Mouse (Mus musculus) v-Abl transformed pro-B cells (cell line): ENCODE data around the gene Dad1.

Experiments
- in situ Hi-C, 2 experiments: fragments of 400-800 bp; cut with MboI; formaldehyde crosslinking; loops; one replicate each; pipeline ENCODE4 v1.15.1; 2025; ENCODE audit not compliant: unreplicated experiment in 2 of 2

Gene Dad1

DNA sequence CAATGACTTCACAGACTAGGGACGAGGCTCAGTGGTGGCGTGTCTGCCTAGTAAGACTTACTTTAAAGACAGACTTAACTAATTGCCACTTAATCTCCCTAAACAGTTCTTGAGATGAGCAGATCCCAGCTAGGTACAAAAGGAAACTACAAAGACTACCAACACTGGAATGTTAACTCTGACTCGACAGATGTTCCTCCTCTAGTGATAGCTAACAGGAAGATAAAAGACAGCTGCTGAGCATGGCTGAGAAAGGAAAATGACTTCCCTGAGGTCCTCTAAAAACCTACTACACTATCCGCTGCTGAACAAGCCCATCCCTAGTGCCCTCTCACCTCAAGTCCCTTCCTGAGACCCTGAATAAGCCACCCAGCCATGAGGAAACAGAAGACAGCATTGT, 3.8 kb downstream of the Dad1 start:
- in situ Hi-C loops, result no loop called here

DNA sequence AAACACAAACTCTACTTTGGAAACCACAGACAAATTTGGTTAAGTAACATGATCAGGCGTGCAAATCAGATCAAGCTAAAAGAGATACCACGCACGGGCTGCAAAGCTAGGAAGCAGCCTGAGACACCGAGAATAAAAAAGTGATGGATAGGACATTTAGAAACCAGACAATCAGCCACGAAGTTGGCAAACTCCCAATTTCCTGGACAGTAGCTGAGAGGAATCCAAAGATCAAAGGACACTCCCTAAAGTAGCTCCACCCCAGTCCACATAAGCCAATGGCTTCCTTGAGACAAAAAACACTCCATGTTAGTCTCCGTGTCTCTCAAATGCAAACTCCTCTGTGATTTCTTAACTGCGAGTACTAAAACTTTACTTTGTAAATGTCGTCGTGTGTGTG, 4.6 kb downstream of the Dad1 start:
- in situ Hi-C loops, result loop anchor here in 1 of 2 experiments (10.0 kb wide), 1 partner anchor 115 kb away; the partner anchor contains the start of gene Oxa1l

DNA sequence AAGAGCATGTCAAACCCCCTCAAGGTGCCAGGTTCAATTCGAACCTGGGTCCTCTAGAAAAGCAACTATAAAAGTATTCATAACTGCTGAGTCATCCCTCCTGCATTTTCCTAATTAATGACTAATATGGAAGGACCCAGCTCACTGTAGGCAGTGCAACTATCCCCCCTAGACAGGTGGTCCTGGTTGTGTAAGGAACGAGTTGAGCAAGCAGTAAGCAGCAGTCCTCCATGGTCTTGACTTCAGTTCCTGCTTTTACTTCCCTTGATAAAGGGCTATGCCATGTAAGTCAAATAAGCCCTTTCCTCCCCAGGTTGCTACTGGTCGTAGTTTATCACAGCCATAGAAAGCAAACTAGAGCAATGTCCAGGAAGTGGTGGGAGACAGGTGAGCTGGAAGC, 7.7 kb downstream of the Dad1 start:
- in situ Hi-C loops, result loop anchor here in 1 of 2 experiments (10.0 kb wide), 1 partner anchor 119 kb away; the partner anchor contains the start of gene Oxa1l

DNA sequence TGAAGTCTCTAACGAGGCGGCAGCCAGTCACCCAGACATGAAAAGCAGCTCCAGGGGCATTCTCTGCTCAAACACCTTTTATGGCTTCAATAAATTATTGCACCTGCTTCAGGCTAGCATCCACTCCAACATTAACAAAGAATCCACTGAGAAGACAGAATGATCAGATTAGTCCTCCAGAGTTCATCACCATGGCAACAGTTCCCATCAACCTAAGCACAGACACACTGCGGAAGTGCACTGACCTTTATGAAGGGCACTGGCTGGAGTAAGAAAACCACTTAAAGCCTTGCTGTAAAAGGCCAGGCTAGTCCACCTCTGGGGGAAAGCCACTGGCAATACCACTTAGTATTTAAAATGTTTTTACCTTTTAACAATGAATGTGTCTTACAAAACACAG, 9.7 kb downstream of the Dad1 start:
- in situ Hi-C loops, result loop anchor here in 1 of 2 experiments (10.0 kb wide), 1 partner anchor 121 kb away; the partner anchor contains the start of gene Oxa1l

DNA sequence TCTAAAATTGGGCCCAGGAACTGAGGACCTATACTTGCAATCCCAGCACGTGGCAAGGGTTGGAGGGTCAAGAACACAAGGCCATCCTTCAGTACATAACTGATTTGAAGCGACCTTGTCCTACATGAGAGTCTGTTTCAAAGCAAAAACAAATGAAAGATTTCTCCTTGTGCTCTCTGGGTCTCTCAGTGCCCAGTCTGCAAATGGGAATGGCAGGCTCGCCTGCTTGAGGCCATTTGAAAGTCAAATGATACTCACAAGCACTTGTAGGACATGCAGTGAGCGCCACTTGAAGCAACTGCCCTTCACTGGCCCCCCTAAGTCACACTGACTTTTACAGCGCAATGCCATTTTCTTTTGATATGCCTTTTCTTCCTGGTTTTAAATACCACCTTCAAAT, 13.4 kb downstream of the Dad1 start:
- in situ Hi-C loops, result loop anchor here in 1 of 2 experiments (10.0 kb wide), 1 partner anchor 124 kb away; the partner anchor contains the start of gene Oxa1l

DNA sequence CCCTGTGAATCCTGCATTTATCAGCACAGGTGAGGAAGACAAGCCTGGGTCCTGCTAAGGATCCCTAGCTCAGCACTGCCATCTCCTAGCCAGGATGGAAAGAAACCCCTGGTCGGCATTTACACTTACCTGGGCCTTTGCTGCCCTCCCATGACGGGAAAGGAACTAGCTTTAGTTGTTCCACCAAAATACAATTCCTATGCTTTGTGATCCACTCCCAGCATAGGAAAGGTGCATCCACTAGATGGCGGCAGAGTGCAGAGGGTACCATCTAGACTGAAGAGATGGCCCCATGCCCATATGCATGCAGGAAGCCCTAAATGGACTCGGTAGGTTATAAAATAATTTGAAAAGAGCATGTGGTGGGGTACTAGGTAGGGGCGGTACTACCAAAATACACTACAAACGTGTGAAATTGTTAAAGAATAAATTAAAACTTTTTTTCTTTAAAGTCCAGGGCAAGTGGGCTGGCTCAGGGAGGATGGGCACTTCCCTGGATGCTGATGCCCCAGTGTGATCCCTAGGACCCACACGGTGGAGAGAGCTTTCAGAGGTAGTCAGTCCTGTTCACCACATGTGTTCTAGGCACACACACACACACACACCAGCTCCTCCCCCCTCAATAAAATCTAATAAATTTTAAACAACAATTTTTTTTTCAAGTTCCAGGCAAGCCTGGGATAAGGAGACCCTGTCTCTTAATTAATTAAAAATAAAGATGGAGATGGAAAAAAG, 14.7 kb downstream of the Dad1 start:
- in situ Hi-C loops, result loop anchor here in 1 of 2 experiments (5.0 to 10.0 kb wide), 2 partner anchors 176 to 218 kb away; partner anchors contain the start of gene Slc7a7

DNA sequence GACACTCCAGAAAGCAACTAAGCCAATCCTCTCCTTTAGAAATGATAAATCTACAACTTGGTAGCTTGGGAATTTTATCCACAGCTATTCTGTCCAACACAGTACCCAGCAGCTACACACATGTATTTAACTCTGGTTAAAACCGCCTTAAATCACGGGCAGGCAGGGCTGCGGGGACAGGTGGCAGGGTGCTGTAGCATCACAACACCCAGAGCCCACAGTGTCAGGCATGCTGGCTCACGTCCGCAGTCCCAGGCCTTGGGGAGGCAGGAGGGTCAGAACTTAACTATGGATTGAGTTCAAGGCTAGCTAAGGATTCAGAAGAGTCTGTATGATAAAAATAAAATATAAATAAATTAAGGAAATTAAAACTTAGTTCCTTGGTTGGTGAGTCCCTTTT, 17.0 kb downstream of the Dad1 start:
- in situ Hi-C loops, result loop anchor here in 1 of 2 experiments (5.0 to 10.0 kb wide), 2 partner anchors 178 to 220 kb away; partner anchors contain the start of gene Slc7a7

DNA sequence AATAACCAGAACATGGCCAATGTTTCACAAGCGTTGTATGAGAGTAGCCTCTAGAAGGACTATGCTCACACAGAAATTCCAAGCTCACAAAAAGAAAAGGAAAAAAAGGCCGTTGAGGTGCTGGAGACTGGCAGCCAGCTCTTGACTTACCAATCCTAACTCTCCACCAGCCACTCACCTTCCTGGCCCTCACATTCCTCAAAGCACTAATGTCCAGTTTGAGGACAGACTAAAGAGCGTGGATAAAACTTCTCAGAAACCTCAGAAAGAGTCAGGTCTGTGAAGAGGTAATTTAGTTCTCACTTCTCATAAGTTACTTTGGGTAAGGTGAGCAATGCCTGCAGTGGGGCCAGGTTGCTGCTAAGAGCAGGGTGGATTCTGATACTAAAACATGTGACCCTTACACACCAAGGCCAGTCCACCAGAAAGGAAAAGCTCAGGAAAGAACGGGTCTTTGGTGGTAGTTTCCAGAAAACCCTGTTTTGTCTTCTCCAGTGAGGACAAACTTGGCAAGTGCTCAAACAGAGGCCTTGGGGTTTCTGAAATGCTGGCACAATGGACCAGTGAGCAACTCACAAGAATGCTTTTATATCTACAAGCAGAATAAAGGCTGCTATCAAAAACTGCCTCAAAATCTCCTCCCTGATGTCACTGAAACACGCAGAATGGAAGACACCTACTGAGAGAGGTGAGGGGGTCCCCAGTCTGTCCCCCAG, 17.9 kb downstream of the Dad1 start:
- in situ Hi-C loops, result loop anchor here in 1 of 2 experiments (5.0 to 10.0 kb wide), 2 partner anchors 179 to 221 kb away; partner anchors contain the start of gene Slc7a7

DNA sequence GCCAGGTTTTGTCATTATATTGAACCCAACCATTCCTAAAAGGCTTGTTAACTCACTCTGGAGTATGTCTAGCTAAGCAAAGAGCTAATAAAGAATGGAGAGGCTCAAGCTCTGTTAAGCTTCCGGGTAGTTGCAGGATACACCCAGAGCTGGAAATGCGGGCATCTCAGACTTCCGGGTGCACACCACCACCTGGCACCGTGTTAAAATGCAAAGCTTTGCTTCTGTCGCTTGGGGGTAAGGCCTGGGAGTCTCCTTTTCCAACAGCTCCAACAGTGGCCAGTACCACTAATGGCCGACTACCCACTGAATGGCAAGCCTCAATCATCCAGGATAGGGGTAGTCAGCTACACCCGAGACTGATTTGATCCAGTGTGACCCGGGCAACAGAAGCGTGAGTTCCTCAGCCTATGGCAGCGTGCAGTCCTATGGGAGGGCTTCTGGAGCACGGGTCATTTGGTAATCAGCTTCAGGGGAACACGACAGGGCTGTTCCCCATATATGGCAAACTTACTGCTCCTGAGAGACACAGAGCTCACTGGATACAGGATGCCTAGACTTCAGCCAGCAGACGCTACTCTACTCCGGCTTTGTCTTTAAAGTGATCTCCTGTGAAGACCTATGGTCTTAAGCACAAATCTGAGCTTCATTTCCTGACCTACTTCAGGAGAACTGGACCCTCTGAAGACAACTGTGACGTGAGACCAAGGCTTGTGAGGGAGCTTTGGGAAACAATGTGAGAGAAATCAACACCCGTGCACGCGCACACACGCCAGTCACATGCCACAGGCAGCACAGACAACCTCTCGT, 19.5 kb downstream of the Dad1 start:
- in situ Hi-C loops, result loop anchor here (5.0 to 10.0 kb wide), 3 partner anchors 180 to 223 kb away; partner anchors contain the start of gene Slc7a7 (in 1 of the 2)

DNA sequence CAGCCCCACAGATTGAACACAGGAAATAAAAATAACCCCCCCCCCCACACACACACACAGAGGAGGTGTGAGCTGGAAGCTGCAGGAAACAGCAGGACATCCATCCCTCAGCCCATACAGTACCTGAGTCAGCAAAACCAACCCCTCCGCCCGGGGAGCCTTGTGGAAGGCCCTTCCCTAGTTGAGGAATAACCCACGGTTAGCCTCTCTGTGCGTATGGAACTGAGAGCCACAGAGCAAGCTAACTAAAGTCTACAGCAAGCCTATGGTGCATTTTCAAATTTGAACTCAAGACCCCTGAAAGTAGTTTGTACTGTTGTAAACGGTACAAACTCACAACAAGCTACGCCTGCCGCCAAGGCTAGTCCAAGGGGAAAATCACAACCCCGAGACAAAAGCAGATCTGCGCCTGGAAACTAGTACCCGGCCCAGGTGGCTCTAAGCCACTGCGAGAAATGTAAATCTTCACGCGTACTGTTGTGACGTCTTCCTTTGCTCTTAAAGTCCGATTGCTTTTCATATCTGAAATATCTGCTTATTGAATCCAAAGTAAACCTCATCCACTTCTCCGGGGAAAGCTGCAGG, 20.3 kb downstream of the Dad1 start:
- in situ Hi-C loops, result loop anchor here (5.0 to 10.0 kb wide), 2 partner anchors 181 to 214 kb away; partner anchors contain the start of gene Slc7a7 (in 1 of the 2)

DNA sequence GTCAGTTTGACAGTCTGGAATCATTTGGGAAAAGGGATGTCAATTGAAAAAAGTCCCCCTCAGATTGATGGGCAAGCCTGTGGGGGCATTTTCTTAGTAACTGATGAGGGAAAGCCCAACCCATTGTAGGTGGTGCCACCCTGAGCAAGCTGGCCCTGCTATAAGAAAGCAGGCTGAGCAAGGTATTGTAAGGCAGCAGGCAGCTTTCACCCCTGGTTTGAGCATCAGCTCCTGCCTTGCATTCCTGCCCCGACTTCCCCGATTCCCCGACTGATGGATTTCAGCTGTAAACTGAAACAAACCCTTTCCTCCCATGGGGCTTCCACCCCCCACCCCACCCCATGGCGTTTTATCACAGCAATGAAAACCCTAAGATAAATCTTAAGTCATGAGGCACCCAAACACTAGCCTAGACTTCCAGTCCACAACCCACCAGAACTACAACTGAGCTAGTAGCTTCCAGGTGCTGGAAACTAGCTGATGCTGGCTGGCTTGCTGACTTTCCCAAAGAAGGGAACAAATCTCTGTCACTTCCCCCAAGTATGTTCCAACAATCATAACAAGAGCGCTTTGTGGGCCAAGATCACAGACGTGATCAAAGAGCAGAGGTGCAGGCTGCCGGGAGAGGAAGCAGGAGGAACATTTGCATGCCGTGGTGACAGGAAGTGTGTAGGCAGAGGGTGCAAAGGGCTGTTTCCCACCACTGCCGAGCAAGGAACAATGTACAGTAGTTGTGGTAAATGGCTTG, 20.9 kb downstream of the Dad1 start:
- in situ Hi-C loops, result loop anchor here (5.0 to 10.0 kb wide), 2 partner anchors 182 to 214 kb away; partner anchors contain the start of gene Slc7a7 (in 1 of the 2)

DNA sequence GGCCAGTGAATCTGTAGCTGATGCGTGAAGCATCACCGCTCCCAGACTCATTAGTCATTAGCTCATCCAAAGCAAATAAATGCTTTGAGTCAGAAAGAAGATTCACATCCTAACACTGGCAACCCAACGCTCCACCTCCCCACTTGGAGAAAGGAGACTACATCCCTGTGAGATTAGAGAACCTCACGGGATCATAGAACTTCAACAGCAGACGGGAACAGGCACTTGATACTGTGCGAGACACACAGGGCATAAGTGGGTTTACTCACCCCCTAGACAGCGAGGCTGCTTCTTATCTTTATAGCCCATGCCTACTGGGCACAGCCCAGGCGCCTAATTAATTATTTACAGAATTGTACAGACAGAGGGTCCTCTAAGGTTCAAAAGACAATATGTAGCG, 21.8 kb downstream of the Dad1 start:
- in situ Hi-C loops, result loop anchor here (5.0 to 10.0 kb wide), 2 partner anchors 183 to 215 kb away; partner anchors contain the start of gene Slc7a7 (in 1 of the 2)

DNA sequence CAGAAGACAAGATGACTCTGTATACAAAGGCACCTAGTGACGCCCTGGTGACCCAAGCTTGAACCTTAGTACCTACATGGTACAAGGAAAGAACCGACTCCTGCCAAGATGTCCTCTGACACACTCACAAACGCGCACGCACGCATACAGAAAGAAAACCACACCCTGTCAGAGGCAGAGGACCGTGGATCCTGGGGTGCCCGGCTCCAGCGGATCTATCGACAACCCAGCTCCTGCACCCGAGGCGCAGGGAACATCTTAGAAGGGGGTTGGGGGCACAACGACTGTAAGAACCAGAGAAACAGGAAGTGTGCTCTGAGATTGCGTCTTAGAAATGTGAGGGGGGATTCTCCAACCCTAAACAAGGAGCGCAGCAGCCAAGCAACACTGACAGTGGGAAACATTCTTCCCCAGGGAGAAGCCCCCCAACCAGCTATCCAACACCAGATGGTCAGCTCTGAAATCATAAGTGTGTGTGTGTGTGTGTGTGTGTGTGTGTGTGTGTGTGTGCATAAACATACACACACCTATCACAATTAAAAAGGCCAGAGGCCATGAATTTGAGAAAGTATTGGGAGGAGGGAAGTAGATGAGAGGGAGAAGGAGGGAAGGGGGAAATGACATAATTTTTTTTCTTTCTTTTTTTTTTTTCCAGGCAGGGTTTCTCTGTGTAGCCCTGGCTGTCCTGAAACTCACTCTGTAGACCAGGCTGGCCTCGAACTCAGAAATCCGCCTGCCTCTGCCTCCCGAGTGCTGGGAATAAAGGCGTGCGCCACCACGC, 22.5 kb downstream of the Dad1 start:
- in situ Hi-C loops, result loop anchor here (5.0 to 10.0 kb wide), 2 partner anchors 183 to 216 kb away; partner anchors contain the start of gene Slc7a7 (in 1 of the 2)

DNA sequence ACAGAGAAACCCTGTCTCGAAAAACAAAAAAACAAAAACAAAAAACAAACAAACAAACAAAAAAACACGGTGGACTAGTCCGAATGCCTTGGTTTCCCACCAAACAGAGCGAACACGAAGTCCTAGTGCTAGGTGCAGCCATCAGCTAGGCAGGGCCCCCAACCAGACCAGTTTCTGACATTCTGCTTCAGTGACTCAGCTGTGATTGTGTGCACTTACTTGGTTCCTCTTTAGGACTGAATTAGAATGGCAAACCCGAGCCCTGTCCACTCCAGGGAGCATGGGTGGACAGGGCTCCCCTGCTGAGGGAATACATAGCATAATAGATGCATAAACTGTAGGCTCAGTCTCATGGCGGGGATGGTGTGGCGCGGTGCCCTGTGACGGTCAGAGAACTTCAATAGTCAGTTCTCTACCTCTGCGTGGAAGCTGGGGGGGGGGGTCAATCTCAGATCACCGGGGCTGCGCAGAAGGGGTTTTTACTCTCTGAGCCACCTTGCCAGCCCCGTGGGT, 23.2 kb downstream of the Dad1 start:
- in situ Hi-C loops, result loop anchor here (5.0 to 10.0 kb wide), 2 partner anchors 184 to 217 kb away; partner anchors contain the start of gene Slc7a7 (in 1 of the 2)

DNA sequence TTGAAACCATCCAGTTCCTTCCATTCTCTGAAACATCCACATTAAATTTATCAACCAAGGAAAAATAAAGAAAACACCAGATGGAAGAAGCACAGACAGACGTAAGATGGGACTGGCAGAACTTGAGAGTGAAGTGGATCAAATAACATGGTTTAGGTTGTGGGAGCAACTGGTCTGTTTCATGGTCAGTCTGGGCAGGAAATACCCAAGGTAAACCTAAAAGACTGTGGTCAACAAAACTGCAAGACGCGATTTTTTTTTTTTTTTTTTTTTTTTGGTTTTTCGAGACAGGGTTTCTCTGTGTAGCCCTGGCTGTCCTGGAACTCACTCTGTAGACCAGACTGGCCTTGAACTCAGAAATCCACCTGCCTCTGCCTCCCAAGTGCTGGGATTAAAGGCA, 24.1 kb downstream of the Dad1 start:
- in situ Hi-C loops, result loop anchor here (5.0 to 10.0 kb wide), 7 partner anchors 97 to 475 kb away; partner anchors contain the start of gene Slc7a7 (in 1 of the 2)

DNA sequence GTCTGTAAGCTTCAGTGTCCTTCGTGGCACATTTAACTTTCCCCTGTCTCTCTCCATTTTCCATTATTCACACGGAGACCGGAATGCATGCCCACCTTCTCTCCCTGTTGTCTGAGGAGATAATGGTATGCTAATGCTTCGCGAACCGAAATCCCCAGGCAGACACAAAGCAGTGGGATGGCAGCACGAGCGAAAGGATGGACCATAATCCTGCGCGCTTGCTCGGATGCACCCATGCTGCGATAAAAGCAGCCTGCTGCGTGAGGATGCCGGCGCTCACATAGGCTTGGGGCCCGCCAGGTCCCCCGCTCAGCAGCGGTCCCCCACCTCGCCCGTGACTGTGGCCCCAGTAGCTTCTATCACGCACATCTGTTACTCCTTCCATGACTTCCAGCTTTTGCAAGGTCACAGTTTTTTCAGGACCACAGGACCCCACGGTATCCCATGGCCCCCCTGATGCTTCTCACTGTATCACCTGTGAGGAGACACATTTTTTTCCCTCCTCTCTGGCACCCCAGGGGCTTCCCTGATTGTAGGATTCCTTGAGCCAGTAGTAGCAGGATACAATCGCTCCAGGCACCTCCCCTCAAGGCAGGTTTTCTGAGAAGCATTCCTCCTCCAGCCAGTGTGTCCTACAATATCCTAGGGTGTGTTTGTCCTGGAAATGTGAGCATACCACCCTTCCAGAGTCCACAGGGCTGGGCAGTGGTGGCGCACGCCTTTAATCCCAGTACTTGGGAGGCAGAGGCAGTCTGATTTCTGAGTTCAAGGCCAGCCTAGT, 24.8 kb downstream of the Dad1 start:
- in situ Hi-C loops, result loop anchor here (5.0 to 10.0 kb wide), 5 partner anchors 98 to 476 kb away; no protein-coding TSS in a partner anchor

DNA sequence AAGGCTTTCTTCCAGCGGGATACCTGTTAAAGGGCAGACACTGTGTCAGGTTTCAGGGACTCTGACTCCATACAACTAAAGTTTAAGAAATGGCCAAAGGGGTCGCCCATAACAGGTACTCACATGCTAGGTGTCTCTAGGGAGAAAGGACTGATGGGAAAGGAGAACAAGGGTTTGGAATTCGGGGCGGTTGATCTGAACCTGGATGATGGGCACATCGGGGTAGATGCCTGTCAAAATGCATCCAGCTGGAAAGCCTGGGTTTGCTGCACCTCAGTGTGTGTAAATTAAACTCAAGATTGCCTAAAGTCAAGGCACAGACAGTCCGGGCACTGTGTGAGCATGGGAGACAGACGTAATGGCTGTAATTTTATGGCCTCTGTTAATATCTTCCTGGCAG, 25.4 kb downstream of the Dad1 start:
- in situ Hi-C loops, result loop anchor here (5.0 to 10.0 kb wide), 5 partner anchors 99 to 476 kb away; no protein-coding TSS in a partner anchor
